Mouse (Mus musculus) R1 (cell line): ENCODE results near the gene Olfr1393.
"Not testable (repeated sequence)": the region's sequence is repeated elsewhere in the genome, so short reads cannot be mapped to it uniquely, and the experiment has no call there.

ENCODE experiments used
- DNase-seq: peaks from one replicate; pipeline ENCODE4 v3.0.0-alpha.2; 2018; ENCODE audit warnings: low read depth, low spot score

The Olfr1393 gene

DNA sequence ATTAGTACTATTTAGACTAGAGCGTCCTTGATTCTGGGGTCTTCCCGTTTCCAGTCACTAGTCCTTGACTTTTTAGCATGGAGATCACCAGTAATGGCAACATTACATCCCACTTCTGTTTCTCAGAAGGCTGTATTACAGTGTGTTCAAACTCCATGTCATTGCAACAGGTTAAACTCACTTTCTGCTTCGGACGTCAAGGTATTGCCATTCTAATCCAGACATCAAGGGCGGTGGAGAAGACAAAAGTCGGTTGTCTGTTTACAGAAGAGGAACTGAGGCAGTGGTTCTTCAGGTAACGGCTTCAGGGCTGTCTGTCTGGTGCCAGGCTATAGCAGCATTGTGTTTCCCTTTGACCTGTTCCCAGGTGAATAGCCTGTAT lies 26.7 kb upstream of the Olfr1393 start:
- no peak for DNase-seq

- DNase-seq = no peak
These were observed 26.1 kb upstream of the Olfr1393 start for GRCm38 (mm10) chr11:49252048-49252447.

GRCm38 (mm10) chr11:49253035-49253434 lies 25.1 kb upstream of the Olfr1393 start:
- no peak for DNase-seq

GRCm38 (mm10) chr11:49259296-49259695 lies 18.8 kb upstream of the Olfr1393 start:
- no peak for DNase-seq

GRCm38 (mm10) chr11:49259829-49260228 lies 18.3 kb upstream of the Olfr1393 start:
- no peak for DNase-seq

DNA sequence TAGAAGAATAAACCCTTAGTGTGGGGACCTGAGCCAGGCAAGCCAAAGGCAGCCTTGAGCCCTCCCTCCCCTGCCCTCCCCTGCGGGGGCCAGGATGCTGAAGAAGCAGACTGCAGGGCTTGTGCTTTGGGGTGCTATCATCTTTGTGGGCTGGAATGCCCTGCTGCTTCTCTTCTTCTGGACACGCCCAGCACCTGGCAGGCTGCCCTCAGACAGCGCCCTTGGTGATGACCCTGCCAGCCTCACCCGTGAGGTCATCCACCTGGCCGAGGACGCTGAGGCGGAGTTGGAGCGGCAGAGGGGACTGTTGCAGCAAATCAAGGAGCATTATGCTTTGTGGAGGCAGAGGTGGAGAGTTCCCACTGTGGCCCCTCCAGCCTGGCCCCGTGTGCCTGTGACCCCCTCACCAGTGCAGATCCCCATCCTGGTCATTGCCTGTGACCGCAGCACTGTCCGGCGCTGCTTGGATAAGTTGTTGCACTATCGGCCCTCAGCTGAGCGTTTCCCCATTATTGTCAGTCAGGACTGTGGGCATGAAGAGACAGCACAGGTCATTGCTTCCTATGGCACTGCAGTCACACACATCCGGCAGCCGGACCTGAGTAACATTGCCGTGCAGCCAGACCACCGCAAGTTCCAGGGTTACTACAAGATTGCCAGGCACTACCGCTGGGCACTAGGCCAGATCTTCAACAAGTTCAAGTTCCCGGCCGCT lies 17.3 kb upstream of the Olfr1393 start:
- no peak for DNase-seq

DNA sequence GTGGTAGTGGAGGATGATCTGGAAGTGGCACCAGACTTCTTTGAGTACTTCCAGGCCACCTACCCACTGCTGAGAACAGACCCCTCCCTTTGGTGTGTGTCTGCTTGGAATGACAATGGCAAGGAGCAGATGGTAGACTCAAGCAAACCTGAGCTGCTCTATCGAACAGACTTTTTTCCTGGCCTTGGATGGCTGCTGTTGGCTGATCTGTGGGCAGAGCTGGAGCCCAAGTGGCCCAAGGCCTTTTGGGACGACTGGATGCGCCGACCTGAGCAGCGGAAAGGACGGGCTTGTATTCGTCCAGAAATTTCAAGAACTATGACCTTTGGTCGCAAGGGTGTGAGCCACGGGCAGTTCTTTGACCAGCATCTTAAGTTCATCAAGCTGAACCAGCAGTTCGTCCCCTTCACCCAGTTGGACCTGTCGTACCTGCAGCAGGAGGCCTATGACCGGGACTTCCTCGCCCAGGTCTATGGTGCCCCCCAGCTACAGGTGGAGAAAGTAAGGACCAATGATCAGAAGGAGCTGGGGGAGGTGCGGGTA lies 16.7 kb upstream of the Olfr1393 start:
- DNase-seq = peak; percentile 65

GRCm38 (mm10) chr11:49262286-49262685 lies 15.8 kb upstream of the Olfr1393 start:
- DNase-seq = no peak

DNA sequence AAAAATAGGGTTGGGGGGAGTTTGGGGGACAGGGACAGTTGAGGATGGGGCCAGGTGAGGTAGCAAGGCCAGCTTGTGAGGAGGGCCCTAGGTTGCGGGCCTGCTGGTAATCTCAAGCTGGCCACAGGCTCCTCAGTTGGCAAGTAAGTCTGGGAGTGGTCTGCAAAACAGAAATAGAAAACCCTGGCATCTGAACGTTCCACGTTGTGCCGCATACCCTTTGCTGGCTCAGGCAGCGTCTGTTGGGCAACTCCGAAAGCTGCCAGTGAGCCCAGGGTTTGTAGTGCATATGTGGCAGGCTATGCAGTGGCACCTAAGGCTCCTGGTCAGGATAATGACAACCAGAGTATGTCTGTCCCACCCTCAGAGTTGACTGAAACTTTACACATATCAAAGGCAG lies 15.0 kb upstream of the Olfr1393 start:
- DNase-seq = no peak

- DNase-seq = no peak
These were observed 14.0 kb upstream of the Olfr1393 start for GRCm38 (mm10) chr11:49264081-49264480.

DNA sequence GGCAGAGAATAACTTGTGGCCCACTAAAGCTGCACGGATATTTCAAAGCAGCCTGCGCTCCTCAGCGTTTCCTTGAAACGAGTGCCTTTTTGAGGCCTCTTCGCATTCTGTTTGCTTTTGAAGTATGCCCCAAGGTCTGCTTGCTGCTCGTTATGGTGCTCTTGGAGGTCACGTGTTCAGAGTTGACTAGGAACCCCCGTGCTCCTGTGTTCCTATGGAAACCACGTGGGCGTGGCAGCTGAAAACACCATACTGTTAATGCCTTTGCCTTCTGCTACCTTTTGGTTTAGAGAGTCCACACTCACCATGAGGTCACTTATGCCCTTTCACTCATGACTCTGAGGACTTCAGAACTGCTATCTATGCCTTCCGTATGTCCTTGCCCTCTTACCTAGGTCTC lies 13.5 kb upstream of the Olfr1393 start:
- peak; percentile 74 for DNase-seq

DNA sequence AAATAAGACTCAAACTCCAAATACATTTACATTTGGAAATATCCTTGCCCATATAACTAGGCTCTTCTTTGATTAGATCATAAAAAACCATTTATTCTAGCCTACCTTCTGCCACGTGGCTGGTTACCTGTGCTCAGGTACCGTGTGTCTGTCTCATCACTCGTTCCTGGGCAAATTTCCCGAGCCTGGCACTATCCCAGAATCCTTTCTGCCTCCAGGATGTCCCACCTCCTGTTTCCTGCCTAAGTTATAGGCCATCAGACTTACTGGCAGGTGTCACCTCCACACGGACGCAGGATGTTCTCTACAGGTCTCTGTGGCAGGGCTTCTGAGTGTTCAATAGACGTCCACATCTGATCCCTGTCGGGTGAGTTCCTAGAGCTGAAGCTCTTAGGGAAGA lies 13.0 kb upstream of the Olfr1393 start:
- no peak for DNase-seq

GRCm38 (mm10) chr11:49266671-49267070 lies 11.4 kb upstream of the Olfr1393 start:
- DNase-seq = no peak

DNA sequence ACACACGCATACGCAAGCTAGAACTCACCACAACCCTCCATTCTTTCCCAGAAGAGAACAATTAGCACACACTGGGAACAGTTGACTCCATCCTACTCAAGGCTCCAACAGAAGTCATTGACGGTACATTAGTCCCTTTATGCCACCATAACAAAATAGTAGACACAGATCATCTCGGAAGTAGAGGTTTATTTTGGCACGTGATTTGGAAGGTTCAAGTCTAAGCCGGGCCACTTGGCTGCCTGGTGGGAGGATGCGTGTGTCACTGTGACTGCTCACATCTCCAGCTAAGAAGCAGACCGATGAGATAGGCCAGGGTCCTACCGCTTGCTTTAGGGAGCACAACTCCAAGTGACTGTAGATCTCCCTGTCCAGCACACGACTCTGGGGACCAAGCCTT lies 10.8 kb upstream of the Olfr1393 start:
- DNase-seq = no peak

- DNase-seq = no peak
These were observed 10.0 kb upstream of the Olfr1393 start for GRCm38 (mm10) chr11:49267970-49268579.

GRCm38 (mm10) chr11:49269761-49270160 lies 8.3 kb upstream of the Olfr1393 start:
- no peak for DNase-seq

GRCm38 (mm10) chr11:49270368-49270767 lies 7.7 kb upstream of the Olfr1393 start:
- no peak for DNase-seq

DNA sequence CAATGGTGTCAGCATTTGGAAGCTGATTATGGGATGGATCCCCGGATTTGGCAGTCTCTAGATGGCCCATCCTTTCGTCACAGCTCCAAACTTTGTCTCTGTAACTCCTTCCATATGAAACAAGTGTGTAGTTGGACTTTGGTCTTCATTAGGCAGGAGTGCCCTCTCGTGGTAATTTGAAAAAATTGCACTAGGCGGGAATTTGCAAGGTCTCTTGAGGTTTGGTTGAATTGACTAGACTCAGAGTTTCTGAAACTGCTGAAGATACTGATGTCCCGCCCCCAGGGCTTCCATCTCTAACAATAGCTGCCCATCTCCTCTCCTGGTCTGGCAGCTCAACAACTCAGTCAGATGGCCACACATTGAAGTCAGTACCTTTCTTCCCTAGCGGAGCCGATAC lies 6.8 kb upstream of the Olfr1393 start:
- DNase-seq = peak; percentile 74

DNA sequence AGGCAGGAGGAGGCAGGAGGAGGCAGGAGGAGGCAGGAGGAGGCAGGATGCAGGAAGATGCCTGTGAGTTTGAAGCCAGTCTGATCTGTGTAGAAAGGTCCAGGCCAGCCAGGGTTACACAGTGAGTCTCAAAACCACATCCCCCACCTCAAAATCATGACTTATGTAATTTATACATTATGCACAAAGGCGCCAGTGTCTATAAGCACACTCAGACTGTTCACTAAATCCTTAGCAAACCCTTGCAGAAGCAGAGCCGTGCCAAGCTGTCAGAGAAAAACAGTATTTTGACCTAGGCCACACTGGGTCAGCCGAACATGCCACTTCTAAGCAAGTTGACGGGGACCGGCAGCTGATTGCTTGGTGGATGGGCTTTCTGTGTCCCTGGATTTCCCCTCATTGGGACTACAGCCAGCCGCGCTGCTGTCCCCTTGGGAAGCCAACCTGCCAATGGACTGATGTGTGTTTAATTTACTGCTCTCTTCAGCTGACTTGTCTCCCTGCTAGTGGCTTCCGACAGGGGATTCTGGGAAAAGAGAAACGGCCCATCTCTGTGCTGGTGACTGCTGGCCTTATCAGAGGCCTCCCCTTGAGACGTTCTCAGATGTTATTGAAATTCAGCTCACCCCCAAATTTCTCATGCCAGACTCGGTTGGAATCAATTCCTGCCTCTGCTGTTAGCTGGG lies 4.1 kb upstream of the Olfr1393 start:
- no peak for DNase-seq

DNA sequence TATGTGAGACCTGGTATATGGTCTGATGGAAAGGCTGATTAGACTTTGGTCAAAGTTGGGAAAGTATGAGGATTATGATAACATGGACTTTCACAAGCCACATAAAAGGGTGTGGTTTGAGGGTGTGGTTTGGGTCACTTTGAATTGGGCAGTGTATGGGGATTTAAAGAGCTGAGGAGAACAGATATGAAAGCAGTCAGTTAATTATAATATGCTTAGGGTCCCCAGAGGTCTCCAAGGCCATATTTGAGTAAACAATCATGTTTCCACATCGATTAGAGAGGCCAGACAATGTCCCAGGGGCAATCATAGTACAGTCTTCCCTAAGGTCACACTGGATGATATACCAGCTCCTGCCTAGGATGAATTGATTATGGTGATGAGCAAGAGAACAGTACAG lies 6.9 kb downstream of the Olfr1393 start, which contains the start of gene Olfr1392:
TSS of gene Olfr1392 (plus strand) at position 301 of the 400 bp plus-strand sequence.
- not testable (repeated sequence) for DNase-seq

DNA sequence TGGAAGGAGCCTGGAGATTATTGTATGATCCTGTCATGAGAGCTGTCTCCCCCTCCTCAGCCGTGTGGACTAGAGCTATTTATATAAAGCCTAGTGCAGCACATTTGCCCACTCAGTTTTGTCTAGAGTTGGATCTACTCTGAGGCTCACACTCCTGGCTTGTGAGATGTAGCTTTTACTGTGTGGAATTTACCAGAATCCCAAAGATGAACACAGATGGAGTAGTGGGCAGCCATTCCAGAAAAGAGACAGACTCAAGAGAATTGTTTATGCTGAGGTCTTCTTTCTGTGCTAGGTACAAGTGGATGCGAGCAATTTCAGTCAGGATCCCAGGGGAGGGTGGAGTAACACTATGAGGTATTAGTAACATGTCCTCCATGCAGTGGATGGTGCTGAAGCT lies 9.1 kb downstream of the Olfr1393 start:
- DNase-seq = no peak

GRCm38 (mm10) chr11:49292777-49293176 lies 14.7 kb downstream of the Olfr1393 start:
- DNase-seq = no peak

GRCm38 (mm10) chr11:49304441-49304840 lies 26.3 kb downstream of the Olfr1393 start, which contains the start of gene Olfr10:
Gene Olfr10, plus strand, starts transcription at chr11:49304741.
- DNase-seq = no peak
